Mouse (Mus musculus) bone marrow macrophage, adult 2 months (primary cell): Measurements from ENCODE around the gene Dlk1.

ENCODE experiments used
- CTCF ChIP-seq: IDR thresholded peaks from 2 replicates; pipeline ENCODE4 v1.5.1; 2012; ENCODE audit warnings: low read depth, mild to moderate bottlenecking, low read length, moderate library complexity
- POLR2A ChIP-seq: IDR thresholded peaks from 2 replicates; pipeline ENCODE4 v1.6.1; 2012; ENCODE audit warnings: mild to moderate bottlenecking, low read depth, low read length, borderline replicate concordance

- TF ChIP-seq POLR2A (no peak), CTCF (no peak)
These were observed 1.5 kb downstream of the Dlk1 start for GRCm38 (mm10) chr12:109454137-109454536.
